Mouse (Mus musculus): ENCODE measurements around the gene Ngf. TPM values are rescaled to one million over a fixed set of nuclear protein-coding genes. Genes with fewer than 3 reads are reported as not detected.

Ngf gene
- polyA plus RNA-seq, 1 experiment from 2014 or later: 0.23 TPM

DNA sequence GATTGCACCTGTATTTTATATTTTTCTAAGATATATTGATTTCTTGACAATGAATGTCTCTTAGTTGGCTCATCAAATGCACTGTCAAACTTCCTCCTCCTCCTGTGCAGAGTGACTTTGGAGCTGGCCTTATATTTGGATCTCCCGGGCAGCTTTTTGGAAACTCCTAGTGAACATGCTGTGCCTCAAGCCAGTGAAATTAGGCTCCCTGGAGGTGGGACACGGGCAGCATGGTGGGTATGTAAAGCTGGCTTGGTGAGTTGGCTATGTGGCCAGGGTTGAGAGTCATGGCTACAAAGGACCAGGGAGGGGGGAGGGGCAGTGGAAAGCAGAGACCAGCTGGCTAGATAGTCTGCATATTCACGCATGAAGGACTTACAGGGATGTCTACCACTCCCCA lies 39.9 kb downstream of the Ngf start:
- no peaks in the 10 kb centered on the region for H3K36me3 ChIP-seq
- no peak overlapping the region for H3K9ac ChIP-seq (replicated peaks)
- H3K27me3 ChIP-seq: no peaks in the 10 kb centered on the region
- peaks cover 6% of the 10 kb centered on the region; the same call in 1 of the 2 replicates for H3K4me1 ChIP-seq (replicated peaks)
- H3K4me2 ChIP-seq (replicated peaks): no peak overlapping the region
- H3K27ac ChIP-seq: no peak overlapping the region
- no peak overlapping the region for H3K4me3 ChIP-seq (replicated peaks)
- WGBS: 59% methylated on average over 3 of the region's 3 CpGs
- H3K9me3 ChIP-seq: no peaks in the 10 kb centered on the region
- no peak for ATAC-seq

DNA sequence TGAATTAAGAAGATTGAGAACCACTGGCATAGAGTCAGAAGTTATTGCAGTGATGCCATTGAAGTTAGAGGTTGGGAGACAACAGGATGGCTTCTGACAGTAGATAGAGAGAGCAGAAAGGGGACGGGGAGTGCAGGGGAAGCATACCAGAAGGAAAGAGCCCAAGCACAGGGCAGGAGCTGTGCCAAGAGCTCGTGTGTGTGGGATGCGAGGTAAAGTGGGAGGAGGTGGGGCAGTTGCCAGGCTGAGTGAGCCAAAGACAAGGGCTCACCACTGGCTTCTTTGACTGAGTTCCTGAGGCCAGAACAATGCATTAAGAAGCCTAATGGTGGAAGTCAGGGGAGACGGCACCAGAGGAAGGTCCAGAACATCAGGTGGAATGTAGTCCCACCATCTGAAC lies 47.2 kb downstream of the Ngf start:
- H3K9me3 ChIP-seq: no peaks in the 10 kb centered on the region
- H3K36me3 ChIP-seq: no peaks in the 10 kb centered on the region
- no peaks in the 10 kb centered on the region for H3K4me1 ChIP-seq (replicated peaks)
- no peak overlapping the region for H3K4me2 ChIP-seq (replicated peaks)
- no peak for ATAC-seq
- no peak overlapping the region for H3K9ac ChIP-seq (replicated peaks)
- WGBS: 88% methylated on average over 4 of the region's 4 CpGs
- H3K4me3 ChIP-seq (replicated peaks): no peak overlapping the region
- H3K27ac ChIP-seq: no peak overlapping the region
- H3K27me3 ChIP-seq: no peaks in the 10 kb centered on the region

DNA sequence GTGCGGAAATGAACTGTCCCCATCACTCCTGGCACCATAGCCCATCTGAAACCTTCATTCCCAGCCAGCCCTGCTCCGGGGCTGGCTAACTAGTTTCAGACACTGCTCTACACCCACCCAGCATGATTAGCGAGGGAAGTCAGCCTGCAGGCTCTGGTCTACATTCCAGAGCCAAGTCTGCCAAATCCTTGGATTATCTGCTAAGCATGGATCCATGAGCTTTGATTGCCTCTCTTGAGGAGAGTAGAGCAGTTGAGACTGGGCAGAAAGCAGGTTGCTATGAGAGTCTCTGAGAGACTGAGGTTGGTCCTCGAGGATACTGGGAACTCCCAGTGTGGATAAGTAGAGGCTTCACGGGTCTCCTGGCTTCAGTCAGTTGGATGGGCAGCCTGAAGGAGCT lies 51.3 kb downstream of the Ngf start:
- Histone ChIP-seq H3K4me3 (replicated peaks) (no peak overlapping the region), H3K27me3 (no peaks in the 10 kb centered on the region), H3K4me2 (replicated peaks) (no peak overlapping the region), H3K4me1 (replicated peaks) (no peaks in the 10 kb centered on the region), H3K36me3 (no peaks in the 10 kb centered on the region), H3K9me3 (no peaks in the 10 kb centered on the region), H3K9ac (replicated peaks) (no peak overlapping the region), H3K27ac (no peak overlapping the region)
- no peak for ATAC-seq
- 80% methylated on average over 5 of the region's 5 CpGs for WGBS

DNA sequence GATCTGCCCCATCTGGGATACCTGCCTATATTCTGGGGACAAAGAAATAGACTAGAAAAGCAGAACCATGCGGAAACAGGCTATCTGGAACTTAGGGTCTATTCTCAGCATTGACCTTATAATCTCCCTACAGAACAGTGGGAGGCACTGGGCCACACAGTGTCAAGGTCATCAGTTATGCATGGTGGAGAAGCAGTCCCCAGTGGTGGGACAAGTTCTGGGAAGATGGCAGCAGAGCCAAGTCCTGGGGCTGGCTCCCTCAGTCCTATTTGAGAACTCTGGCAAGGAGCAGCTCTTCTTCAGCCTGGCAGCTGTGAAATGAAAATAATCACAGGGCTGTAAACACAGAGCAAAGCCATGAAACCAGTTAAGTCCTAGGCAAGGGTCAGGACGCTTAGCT lies 54.0 kb downstream of the Ngf start:
- H3K4me3 ChIP-seq (replicated peaks): no peak overlapping the region
- H3K4me1 ChIP-seq (replicated peaks): no peaks in the 10 kb centered on the region
- WGBS: 83% methylated on average over 2 of the region's 2 CpGs
- ATAC-seq: no peak
- no peaks in the 10 kb centered on the region for H3K27me3 ChIP-seq
- H3K4me2 ChIP-seq (replicated peaks): no peak overlapping the region
- H3K9me3 ChIP-seq: no peaks in the 10 kb centered on the region
- no peak overlapping the region for H3K27ac ChIP-seq
- no peak overlapping the region for H3K9ac ChIP-seq (replicated peaks)
- no peaks in the 10 kb centered on the region for H3K36me3 ChIP-seq

DNA sequence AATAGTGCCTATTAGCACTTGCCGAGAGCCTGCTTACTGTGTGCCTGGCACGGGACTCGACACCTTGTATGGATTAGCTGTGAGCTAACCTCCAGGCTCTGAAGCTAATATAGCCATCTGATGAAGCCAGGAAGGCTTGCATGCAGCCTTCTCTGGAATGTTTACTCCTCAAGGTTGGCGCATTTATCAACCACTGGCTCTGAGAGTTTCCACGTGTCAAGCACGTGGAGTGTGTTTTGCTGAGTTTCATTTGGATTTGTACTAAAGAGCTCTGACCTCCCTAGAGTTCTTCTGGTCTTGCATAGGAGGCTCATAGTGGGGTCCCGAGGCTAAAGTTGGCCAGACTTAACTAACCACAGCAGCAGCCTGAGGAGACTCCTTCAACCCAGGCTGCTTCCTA lies 55.2 kb downstream of the Ngf start:
- 89% methylated on average over 7 of the region's 7 CpGs for WGBS

DNA sequence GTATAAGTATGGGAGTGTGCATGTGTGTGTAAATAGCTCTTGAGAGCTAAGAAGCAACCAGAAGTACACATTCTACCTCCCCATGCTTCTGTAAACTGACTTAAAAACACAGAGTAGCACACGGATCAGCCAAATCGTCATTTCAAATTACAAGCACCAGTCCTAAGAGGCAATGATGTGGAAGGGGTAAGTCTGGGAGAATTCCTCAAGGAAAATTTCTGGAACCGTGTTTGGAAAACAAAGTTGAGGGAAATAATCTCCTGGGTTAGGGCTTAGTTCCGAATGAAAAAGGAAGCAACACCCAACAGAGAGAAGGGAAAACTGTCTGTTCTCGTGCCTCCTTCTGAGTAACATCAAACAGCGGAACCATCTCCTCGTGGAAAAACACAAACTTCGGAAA lies 56.1 kb downstream of the Ngf start:
- H3K27ac ChIP-seq: no peak overlapping the region
- WGBS: 80% methylated on average over 8 of the region's 8 CpGs
- H3K27me3 ChIP-seq: no peaks in the 10 kb centered on the region
- no peaks in the 10 kb centered on the region for H3K4me1 ChIP-seq (replicated peaks)
- no peak overlapping the region for H3K4me3 ChIP-seq (replicated peaks)
- no peak overlapping the region for H3K9ac ChIP-seq (replicated peaks)
- H3K9me3 ChIP-seq: no peaks in the 10 kb centered on the region
- ATAC-seq: no peak
- H3K4me2 ChIP-seq (replicated peaks): no peak overlapping the region
- H3K36me3 ChIP-seq: no peaks in the 10 kb centered on the region

More for the DNA sequence above, 55.2 kb downstream of the Ngf start:
- Histone ChIP-seq H3K27ac (no peak overlapping the region), H3K4me2 (replicated peaks) (no peak overlapping the region), H3K27me3 (no peaks in the 10 kb centered on the region), H3K9ac (replicated peaks) (no peak overlapping the region), H3K4me1 (replicated peaks) (no peaks in the 10 kb centered on the region), H3K9me3 (no peaks in the 10 kb centered on the region), H3K4me3 (replicated peaks) (no peak overlapping the region), H3K36me3 (no peaks in the 10 kb centered on the region)
- no peak for ATAC-seq

DNA sequence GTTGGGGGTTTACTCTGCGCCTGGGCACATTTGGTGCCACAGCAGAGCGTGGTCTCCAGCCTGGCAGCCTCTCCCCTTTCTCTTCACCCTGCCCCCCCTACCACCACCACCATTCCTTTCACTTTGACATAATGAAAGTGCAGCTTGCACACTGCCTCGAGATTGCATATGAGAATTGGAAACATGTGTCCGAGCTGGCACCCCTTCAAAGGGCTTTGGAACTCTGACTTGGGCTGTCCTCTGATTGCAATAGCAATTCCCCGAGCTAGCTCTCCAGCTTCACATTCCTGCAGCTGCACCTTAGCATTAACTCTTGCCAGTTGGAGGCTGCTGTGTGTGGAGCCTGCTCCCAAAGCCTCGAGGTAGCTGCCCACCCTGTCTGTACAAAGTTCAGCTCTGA lies 56.8 kb downstream of the Ngf start:
- Histone ChIP-seq H3K4me1 (replicated peaks) (no peaks in the 10 kb centered on the region), H3K4me3 (replicated peaks) (no peak overlapping the region), H3K27ac (no peak overlapping the region), H3K36me3 (no peaks in the 10 kb centered on the region), H3K4me2 (replicated peaks) (no peak overlapping the region), H3K9ac (replicated peaks) (no peak overlapping the region), H3K27me3 (no peaks in the 10 kb centered on the region), H3K9me3 (no peaks in the 10 kb centered on the region)
- ATAC-seq: no peak
- 67% methylated on average over 6 of the region's 6 CpGs for WGBS

DNA sequence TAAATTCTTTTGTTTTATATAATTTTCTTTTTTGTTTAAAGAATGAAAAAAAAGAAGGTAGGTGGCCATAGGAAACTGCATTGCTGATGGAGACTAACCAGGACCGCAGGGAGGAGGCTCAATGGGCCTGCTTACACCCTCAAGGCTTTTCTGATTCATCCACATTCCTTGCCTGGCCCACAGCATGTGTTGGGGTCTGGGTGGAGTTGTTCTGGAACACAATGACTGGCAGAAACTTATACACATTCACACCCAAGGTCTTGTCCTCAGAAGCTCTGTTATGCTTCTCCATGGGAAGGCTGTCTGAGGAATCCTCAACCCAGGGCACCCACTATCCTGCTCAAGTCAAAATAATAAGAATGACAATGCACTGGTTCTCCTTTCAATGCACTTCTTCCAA lies 65.0 kb downstream of the Ngf start:
- no peaks in the 10 kb centered on the region for H3K36me3 ChIP-seq
- H3K27ac ChIP-seq: no peak overlapping the region
- H3K4me2 ChIP-seq (replicated peaks): no peak overlapping the region
- no peaks in the 10 kb centered on the region for H3K9me3 ChIP-seq
- no peak overlapping the region for H3K9ac ChIP-seq (replicated peaks)
- 77% methylated on average over 1 of the region's 1 CpGs for WGBS
- H3K4me1 ChIP-seq (replicated peaks): no peaks in the 10 kb centered on the region
- H3K4me3 ChIP-seq (replicated peaks): no peak overlapping the region
- ATAC-seq: no peak
- no peaks in the 10 kb centered on the region for H3K27me3 ChIP-seq

DNA sequence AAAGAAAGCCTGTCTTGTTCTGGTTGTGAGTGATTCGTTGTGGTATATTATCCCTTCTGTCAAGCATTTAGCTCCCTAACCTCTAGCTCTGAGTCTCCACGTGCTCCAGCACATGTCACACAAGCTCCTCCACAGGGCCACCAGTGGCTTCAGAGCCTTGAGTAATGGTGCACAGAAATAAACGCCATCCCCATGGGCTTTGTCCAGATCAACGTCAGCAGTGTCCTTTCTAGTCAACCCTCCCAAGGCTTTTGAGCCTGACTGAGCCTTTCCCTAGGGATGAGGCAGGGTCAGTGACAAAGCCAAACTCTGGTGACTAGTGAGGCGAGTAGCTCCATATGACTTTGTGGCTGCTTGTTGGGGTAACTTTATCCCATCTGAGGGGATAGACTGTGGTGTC lies 73.9 kb downstream of the Ngf start:
- no peak for ATAC-seq
- Histone ChIP-seq H3K9me3 (no peaks in the 10 kb centered on the region), H3K4me3 (replicated peaks) (no peak overlapping the region), H3K4me1 (replicated peaks) (no peaks in the 10 kb centered on the region), H3K9ac (replicated peaks) (no peak overlapping the region), H3K27me3 (no peaks in the 10 kb centered on the region), H3K27ac (no peak overlapping the region), H3K4me2 (replicated peaks) (no peak overlapping the region), H3K36me3 (no peaks in the 10 kb centered on the region)
- WGBS: 84% methylated on average over 5 of the region's 5 CpGs

DNA sequence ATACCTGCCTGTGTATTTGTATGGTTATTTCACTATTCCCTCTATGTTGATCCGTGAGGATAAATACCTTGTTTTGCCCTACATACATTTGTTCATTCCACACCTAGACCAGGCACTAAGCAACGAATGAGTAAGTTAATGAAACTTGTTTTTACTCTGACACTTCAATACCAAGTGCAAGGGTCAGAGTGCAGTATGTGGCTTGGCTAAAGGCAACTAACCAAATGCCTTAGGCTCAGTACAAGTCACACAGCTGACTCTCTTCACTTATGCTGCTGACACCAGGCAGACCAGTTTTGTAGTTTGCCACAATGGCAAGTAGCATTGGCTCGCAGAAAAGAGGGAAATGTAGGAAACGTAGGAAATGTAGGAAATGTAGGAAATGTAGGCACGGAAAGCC lies 77.8 kb downstream of the Ngf start:
- Histone ChIP-seq H3K36me3 (no peaks in the 10 kb centered on the region), H3K9ac (replicated peaks) (no peak overlapping the region), H3K4me1 (replicated peaks) (no peaks in the 10 kb centered on the region), H3K4me2 (replicated peaks) (no peak overlapping the region), H3K27ac (no peak overlapping the region), H3K4me3 (replicated peaks) (no peak overlapping the region), H3K9me3 (no peaks in the 10 kb centered on the region), H3K27me3 (no peaks in the 10 kb centered on the region)
- 91% methylated on average over 5 of the region's 5 CpGs for WGBS
- ATAC-seq: no peak

DNA sequence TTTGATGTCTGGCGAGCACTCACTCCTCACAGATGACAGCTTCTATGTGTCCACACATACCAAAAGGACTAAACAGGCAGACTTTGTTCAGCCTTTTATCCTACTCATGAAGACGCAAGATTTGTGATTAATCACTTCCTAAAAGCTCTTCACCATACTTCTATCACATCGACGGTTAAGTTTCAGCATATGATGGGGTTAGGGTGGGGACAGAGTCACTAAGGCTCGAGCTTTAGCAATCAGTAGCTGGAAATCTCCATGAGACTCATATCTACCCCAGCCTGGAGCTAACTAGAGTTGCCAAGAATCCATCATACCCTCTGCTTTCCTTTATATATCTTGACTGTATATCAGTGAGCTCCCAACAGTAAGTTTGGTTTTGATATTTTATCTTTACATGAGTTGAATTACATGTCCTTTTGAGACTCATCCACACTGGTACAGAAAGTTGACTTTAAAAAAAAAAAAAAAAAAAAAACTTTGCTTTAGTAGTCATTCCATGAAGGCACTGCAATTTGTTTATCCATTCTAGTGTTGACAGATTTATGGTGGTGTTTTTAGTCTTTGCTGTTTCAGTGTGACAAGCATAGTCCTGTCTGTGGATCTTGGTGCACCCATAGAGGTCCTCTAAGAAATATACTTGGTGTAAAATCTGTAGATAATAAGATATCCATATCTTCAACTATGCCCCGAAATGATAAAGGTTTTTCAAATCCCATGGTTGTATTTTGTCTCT lies 84.4 kb downstream of the Ngf start:
- no peaks in the 10 kb centered on the region for H3K27me3 ChIP-seq
- H3K9me3 ChIP-seq: no peaks in the 10 kb centered on the region
- no peak for ATAC-seq
- H3K4me1 ChIP-seq (replicated peaks): no peaks in the 10 kb centered on the region
- no peak overlapping the region for H3K4me3 ChIP-seq (replicated peaks)
- no peak overlapping the region for H3K4me2 ChIP-seq (replicated peaks)
- H3K27ac ChIP-seq: no peak overlapping the region
- 85% methylated on average over 6 of the region's 6 CpGs for WGBS
- H3K36me3 ChIP-seq: no peaks in the 10 kb centered on the region
- H3K9ac ChIP-seq (replicated peaks): no peak overlapping the region

DNA sequence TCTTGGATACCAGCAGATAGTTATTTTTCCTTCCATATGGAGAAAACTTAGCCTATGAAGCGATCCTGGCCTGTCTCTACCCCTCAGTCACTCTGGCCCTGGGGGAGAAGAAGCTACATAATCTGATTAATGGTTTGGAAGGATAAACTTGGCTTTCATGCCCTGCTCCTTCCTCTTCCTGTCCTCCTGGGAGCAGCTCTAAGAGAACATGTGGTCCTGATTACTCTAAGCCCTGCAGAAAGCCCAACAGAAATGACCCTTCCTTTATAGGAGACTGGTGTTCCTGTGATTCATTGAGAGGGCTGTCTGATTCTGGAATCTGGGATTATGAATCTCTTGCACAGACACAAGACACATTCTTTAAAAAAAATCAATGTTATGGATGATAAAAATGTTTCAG lies 86.4 kb downstream of the Ngf start:
- Histone ChIP-seq H3K9ac (replicated peaks) (no peak overlapping the region), H3K9me3 (no peaks in the 10 kb centered on the region), H3K4me2 (replicated peaks) (no peak overlapping the region), H3K4me3 (replicated peaks) (no peak overlapping the region), H3K36me3 (no peaks in the 10 kb centered on the region), H3K27me3 (no peaks in the 10 kb centered on the region), H3K4me1 (replicated peaks) (no peaks in the 10 kb centered on the region), H3K27ac (no peak overlapping the region)
- no peak for ATAC-seq
- WGBS: 80% methylated on average over 1 of the region's 1 CpGs

DNA sequence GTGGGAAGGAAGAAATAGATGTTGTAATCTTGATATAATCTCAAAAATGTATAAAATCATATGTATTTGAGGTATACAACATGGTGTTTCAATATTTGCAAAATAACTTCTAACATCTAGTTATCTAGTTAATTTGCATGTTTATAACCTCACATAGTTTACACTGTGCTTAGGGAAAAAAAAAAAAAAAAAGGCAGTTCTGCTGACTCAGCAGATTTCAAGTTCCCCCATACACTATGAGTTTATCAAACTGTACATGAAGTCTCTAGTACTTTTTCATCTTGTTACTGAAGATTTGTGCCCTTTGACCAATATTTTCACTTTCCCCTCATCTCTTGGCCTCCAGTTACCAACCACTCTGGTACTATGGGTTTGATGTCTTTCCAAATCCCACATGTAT lies 86.9 kb downstream of the Ngf start:
- ATAC-seq: no peak
- Histone ChIP-seq H3K4me1 (replicated peaks) (no peaks in the 10 kb centered on the region), H3K4me2 (replicated peaks) (no peak overlapping the region), H3K9me3 (no peaks in the 10 kb centered on the region), H3K27me3 (no peaks in the 10 kb centered on the region), H3K36me3 (no peaks in the 10 kb centered on the region), H3K9ac (replicated peaks) (no peak overlapping the region), H3K4me3 (replicated peaks) (no peak overlapping the region), H3K27ac (no peak overlapping the region)

Data from midbrain, embryonic 13.5 days (tissue).